Mouse (Mus musculus) layer of hippocampus, adult 8-10 months (tissue): ENCODE data around the gene Bcl2l13. TPM values are rescaled to one million over a fixed set of nuclear protein-coding genes. Genes with fewer than 3 reads are reported as not detected.
"Not testable (repeated sequence)": the region's sequence is repeated elsewhere in the genome, so short reads cannot be mapped to it uniquely, and the experiment has no call there.

Source experiments
- DNase-seq, 2 experiments: peaks; one replicate each; pipeline ENCODE4 v3.0.0; 2022; ENCODE audit warnings: low spot score in 2 of 2
- total RNA-seq, 4 experiments: library from RNA; stranded (reverse); gene quantifications; 2 replicates each; pipeline ENCODE4 v1.2.4; 2022

Gene Bcl2l13
- total RNA-seq, 4 experiments from 2014 or later: 37.5 to 40.6 (median 39.1) TPM

DNA sequence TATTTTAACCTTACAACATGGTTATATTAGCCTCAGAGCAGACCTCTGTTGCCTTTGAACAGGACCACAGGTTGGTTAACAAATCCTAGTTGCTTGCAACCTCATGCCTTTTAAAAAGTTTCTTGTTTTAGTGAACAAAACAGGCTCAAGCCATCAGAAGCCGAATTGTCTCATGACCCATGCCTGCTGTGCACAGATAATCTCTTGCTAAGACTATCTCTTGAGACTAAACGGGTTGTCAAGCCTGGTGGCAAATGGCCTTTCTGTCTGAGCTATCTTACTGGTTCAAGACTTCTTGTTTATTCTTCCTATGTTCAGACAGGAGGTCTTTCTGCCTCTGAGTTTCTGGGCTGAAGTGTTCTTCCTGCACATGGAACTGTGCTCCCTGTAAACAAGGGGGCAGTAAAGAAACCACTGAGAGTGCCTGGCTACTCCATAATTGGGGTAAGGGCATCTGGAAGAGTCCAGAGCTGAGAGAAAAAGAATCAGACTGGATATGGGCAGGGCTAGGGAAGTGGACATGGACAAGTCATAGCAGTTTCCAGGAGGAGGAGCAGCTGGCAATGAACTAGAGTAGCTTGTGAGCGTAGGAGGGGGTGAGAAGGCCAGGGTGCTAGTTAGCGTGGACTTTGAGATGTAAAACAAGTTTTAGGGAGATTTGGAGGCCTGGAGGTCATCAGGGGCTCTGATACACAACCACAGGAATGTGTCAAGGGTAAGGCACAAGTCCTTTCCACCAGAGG is 5.0 kb upstream of the Bcl2l13 start:
- DNase-seq: no peak

DNA sequence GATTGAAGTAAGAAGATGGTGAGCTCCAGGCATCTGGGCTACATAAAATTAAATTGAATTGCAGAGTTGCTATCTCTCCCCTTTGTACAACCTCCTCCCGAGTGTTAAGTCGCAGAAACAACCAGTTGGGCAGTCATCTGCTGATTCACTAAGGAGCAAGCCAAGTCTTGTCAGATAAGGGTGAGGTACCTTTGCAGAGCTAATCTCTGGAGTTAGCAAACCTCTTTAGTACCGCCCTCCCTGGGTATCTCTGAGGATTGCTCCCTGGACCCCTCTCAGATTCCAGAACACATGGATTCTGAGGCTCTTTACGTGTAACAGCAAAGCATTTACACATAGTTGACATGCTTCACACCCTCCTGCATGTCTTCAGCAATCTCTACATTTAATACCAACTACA is 3.9 kb upstream of the Bcl2l13 start:
- no peak for DNase-seq

DNA sequence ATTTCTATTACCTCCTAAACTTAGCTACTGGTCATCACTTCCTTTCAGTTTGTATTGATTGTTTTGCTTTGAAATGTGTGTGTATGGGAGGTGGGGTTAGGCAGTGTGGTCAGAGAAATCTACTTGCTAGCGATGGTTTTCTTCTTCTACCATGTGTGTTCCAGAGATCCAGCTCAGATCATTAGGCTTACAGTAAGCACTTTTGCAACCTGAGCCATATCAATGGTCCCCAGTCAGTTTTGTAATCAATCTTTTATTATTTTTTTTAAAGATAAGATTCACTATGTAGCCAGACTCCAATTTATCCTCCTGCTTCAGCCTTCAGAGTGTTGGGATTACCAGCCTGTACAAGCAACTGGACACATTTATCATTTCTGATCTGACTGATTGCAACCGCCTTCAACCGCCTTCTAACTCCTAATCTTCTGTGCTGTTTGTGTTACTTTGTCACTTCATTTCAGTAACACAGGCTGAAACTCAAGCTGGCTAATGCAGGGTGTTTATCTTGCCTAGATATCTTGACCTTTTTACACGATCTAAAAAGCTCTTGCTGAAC is 1.2 kb upstream of the Bcl2l13 start:
- no peak for DNase-seq

DNA sequence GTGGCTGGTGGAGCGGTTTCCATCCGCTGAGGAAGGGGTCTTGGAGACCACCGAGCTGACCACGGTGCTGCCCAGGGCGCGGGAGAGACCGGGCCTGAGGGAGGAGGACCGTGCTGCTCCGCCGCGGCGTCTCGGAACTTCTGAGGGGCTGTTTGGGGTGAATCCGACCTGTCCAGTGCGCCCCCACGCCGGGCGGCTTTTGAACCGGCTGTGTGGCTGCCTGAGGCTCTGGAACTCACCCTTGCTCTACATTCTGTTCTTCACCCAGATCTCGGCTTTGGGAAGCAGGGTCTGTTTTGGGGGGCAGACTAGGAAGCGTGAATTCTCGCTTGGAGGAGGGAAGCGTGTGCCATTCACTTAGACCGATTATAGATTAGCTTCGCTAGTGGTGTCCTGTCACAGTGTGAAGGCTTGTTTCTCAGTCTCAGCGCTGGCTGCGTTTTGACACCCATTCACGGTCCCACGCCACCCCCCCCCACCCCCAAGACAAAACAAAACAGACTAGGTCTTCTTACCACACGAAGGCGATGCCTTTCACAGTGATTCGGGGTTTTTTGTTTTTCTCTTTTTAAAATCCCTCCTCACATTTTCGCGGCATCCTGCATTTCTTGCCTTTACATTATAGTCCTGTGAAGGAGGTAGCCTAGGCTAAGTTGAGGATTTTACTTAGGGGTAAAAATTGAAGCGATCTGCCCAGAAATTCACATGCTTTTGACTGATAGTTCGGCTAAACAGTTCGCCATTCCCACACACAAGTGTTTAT is 558 bp downstream of the Bcl2l13 start:
- no peak for DNase-seq

- no peak for DNase-seq
These were observed 1.1 kb downstream of the Bcl2l13 start for GRCm38 (mm10) chr6:120837152-120837530.

- DNase-seq: no peak
These were observed 4.2 kb downstream of the Bcl2l13 start for GRCm38 (mm10) chr6:120840258-120840657.

DNA sequence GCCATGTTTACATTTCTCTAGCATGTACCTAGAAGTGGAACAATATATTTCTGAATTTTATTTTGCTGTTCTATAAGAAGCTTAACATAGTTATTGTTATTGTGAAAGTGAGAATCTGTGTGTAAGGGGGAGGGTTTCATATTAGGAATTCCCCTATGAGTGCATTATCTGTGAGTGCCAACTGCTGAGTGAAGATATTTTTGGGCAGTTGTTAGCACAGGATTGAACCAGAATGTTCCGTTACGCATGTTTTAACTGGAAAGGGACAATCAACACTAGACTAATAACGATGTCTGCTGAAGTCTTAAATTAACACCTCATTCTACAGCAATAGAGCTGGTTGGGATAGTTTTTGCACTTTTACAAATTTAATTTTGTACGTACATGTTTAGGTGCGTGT is 5.7 kb downstream of the Bcl2l13 start:
- DNase-seq: no peak

GRCm38 (mm10) chr6:120850720-120851119 is 14.7 kb downstream of the Bcl2l13 start:
- not testable (repeated sequence) for DNase-seq

- no peak for DNase-seq
These were observed 18.4 kb downstream of the Bcl2l13 start for GRCm38 (mm10) chr6:120854413-120854812.

- peak; percentile 63 to 68 for DNase-seq
These were observed 22.3 kb downstream of the Bcl2l13 start for GRCm38 (mm10) chr6:120858217-120858711.

DNA sequence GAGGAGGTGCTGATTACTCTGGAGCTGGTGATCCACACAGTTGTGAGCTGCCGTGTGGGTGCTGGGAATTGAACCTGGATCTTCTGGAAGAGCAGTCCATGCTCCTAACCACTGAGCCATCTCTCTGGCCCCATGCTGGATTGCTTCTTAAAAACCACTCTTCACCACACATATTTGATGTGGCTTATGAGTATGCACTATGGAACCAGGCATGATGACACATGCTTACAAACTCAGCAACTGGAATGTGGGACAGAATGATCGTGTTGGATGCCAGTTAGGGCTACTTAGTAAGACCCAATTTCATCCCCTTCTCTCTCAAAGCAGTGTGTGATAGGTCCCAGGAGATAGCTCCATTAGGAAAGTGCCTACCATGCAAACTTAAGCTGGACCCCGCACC is 24.1 kb downstream of the Bcl2l13 start:
- DNase-seq: no peak

GRCm38 (mm10) chr6:120866051-120866814 is 30.2 kb downstream of the Bcl2l13 start:
- no peak for DNase-seq

DNA sequence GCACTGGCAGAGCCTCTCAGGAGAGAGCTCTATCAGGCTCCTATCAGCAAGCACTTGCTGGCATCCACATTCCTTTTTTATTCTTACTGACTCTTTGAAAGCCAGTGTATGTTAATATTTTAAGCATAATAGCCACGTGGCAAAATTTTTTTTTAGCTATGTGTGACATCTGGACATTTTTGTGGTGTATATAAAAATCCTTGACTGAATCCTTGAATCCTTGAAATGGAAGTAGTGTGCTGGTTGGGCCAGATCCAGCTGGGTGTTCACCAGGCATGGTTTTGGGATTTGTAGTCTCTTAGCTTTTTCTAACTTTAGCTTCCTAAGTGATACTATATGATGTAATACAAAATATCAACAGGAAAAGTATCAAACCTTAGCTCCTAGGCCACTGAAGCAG is 32.8 kb downstream of the Bcl2l13 start:
- DNase-seq: no peak

DNA sequence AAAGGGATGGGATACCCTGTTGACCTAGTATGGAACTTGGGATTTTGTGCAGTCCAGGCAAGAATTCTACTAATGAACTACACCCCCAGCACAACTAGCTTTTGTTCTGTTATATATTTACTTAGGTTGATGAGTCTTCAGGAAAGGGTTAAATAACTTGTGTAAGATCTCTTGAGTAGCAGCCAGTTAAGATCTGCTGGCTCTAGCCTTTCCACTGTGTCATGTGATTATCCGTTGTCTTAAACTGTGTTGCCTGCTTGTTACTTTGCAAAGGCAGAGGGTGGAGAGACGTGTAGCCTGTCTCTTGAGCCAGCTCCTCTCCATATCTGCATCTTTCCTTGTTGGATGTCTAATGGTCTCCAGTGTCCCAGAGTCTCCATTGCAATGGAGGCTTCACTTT is 35.3 kb downstream of the Bcl2l13 start:
- DNase-seq: no peak

DNA sequence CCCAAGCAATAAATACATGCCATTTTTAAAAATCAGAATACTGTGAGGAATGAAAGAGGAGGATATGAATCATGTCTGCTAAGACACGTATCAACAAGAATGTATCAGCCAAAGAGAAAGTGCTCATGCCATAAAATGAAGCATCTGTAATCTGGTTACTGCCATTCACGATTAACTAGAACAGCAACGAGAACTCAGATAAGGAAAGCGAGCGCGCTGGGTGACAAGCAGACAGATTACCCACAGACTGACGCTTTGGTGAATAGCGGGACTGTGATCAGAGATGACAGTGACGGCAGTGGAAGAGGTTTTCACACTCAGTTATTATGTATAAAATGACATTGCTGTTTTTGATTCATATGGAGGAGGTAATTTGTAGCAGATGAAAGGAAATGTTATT is 37.9 kb downstream of the Bcl2l13 start:
- no peak for DNase-seq

GRCm38 (mm10) chr6:120879046-120879445 is 43.0 kb downstream of the Bcl2l13 start:
- no peak for DNase-seq

DNA sequence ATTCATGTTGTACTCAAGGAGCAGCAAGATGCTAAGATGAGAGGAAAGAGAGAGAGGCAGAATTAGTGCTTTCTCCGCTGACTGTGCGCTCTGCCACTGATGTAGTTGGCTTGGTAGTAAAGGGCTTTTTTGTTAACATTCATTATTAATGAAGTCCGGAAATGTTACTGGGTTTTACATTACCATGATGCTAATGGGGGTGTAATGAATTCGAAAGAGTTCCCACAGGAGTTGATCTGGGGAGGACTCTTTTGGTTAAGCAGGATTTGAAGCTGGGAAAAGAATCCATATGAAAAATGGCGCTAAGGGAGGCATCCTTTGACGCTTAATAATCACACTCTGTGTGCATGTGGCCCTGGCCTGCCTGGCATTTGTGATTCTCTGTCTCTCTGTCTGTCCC is 48.4 kb downstream of the Bcl2l13 start:
- no peak for DNase-seq

GRCm38 (mm10) chr6:120886696-120887095 is 50.7 kb downstream of the Bcl2l13 start:
- DNase-seq: no peak

DNA sequence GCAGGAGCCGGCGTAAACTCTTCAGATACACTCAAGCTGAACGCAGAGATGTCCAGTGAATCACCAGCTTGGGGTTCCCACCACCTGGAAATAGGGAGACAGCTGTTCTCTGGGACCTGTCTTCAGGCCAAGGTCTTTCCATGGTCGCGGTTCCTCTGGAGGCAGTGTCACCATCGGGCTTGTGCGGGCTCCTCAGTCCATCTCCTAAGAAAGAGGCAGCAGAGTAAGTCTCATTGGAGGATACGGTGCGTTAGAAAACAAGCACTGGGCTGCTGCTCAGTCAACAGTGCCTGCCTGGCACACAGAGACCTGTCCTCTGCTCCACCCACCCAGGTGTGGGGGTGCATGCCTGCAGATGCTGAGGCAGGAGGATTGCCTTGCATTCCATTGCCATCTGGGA is 58.1 kb downstream of the Bcl2l13 start:
- DNase-seq: no peak

DNA sequence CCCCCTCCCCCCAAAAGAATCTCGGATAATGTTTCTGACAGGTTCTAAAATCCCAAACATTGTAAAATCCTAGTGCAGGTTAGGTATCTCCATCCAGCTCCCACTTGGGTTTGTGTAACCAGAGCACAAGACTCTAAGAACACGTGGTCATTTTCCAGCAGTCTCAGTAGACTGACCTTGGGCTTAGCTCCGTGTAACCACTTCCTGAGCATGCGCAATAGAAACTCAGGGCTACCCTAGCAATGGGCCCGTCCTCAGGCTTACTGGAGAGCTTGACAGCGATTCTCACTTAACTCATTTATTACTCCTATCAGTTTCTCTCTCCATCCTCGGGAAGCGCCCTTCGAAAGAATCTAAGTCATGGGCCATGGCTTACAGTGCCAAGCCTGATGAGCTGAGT is 58.5 kb downstream of the Bcl2l13 start:
- DNase-seq: no peak

GRCm38 (mm10) chr6:120898188-120898833 is 62.3 kb downstream of the Bcl2l13 start:
- no peak for DNase-seq
